Mouse (Mus musculus) ES-E14 (cell line): ENCODE measurements around the gene Gdpd5. TPM values are rescaled to one million over a fixed set of nuclear protein-coding genes. Genes with fewer than 3 reads are reported as not detected.

Source experiments
- DNase-seq: peaks from one replicate; pipeline ENCODE4 v3.0.0-alpha.2; 2013; ENCODE audit warnings: low read depth, low spot score
- H3K27ac ChIP-seq: 2 replicates; pipeline ENCODE4 v1.5.1; 2012; ENCODE audit warnings: low read depth, mild to moderate bottlenecking, low read length, moderate library complexity, mixed read lengths; ENCODE audit not compliant: poor library complexity, insufficient read depth, severe bottlenecking
- H3K36me3 ChIP-seq: 2 replicates; pipeline ENCODE4 v1.6.1; 2012; ENCODE audit warnings: mild to moderate bottlenecking, low read length, moderate library complexity, mixed read lengths; ENCODE audit not compliant: control insufficient read depth, poor library complexity, insufficient read depth, severe bottlenecking
- H3K4me1 ChIP-seq, 2 experiments: fragments of 150-350 bp in 1 of 2; sonication (generic) in 1 of 2; 2 replicates each; pipeline ENCODE4 v1.6.1; 2012; ENCODE audit warnings: low read length in 2 of 2, mild to moderate bottlenecking in 1 of 2, mixed read lengths in 1 of 2; ENCODE audit not compliant: control insufficient read depth in 2 of 2, insufficient read depth in 2 of 2, poor library complexity in 1 of 2
- H3K4me3 ChIP-seq, 2 experiments: fragments of 150-350 bp in 1 of 2; sonication (generic) in 1 of 2; 2 replicates each; pipeline ENCODE4 v1.5.1; 2012; ENCODE audit warnings: low read length in 2 of 2, low read depth in 1 of 2, mild to moderate bottlenecking in 1 of 2, mixed read lengths in 1 of 2; ENCODE audit not compliant: insufficient read depth in 1 of 2, poor library complexity in 1 of 2, severe bottlenecking in 1 of 2
- H3K9ac ChIP-seq: 2 replicates; pipeline ENCODE4 v1.6.1; 2012; ENCODE audit warnings: low read depth, mild to moderate bottlenecking, low read length, mixed read lengths; ENCODE audit not compliant: poor library complexity, insufficient read depth, severe bottlenecking
- H3K9me3 ChIP-seq: fragments of 150-350 bp; sonication (generic); 2 replicates; pipeline ENCODE4 v1.6.1; 2012; ENCODE audit warnings: low read depth, mild to moderate bottlenecking, low read length; ENCODE audit not compliant: control insufficient read depth, insufficient read depth
- CHD2 ChIP-seq: IDR thresholded peaks from 2 replicates; pipeline ENCODE4 v1.6.1; 2014; ENCODE audit warnings: mild to moderate bottlenecking, low read depth, low read length, inconsistent platforms
- HCFC1 ChIP-seq: IDR thresholded peaks from 2 replicates; pipeline ENCODE4 v1.6.1; 2012; ENCODE audit warnings: low read length, inconsistent platforms, borderline replicate concordance; ENCODE audit not compliant: insufficient read depth
- MAFK ChIP-seq: IDR thresholded peaks from 2 replicates; pipeline ENCODE4 v1.6.1; 2014; ENCODE audit warnings: mild to moderate bottlenecking, low read depth, low read length, inconsistent platforms; ENCODE audit not compliant: insufficient read depth
- ZC3H11A ChIP-seq: IDR thresholded peaks from 2 replicates; pipeline ENCODE4 v1.6.1; 2012; ENCODE audit warnings: low read depth, mild to moderate bottlenecking, inconsistent platforms, low read length, borderline replicate concordance
- ZNF384 ChIP-seq: IDR thresholded peaks from 2 replicates; pipeline ENCODE4 v1.6.1; 2012; ENCODE audit warnings: low read depth, low read length, inconsistent platforms
- in situ Hi-C, 2 experiments: fragments of 600-800 bp; cut with MboI; formaldehyde crosslinking; loops; one replicate each; pipeline ENCODE4 v1.15.1; 2025; ENCODE audit warnings: low sequenced_read_pairs in 2 of 2, inconsistent platforms in 1 of 2; ENCODE audit not compliant: unreplicated experiment in 2 of 2
- total RNA-seq: library from RNA; depleted of rRNA; stranded (reverse); fragments of 300-350 nt; gene quantifications from 2 replicates; pipeline ENCODE4 v1.2.3, GENCODE M21; 2012

Gene Gdpd5
- total RNA-seq, 1 experiment: 10.2 TPM

- Histone ChIP-seq H3K9me3 (no peaks in the 10 kb centered on the region), H3K4me1 (peaks cover 4 to 18% of the 10 kb centered on the region in 2 experiments; a peak in 1 of 4 replicates), H3K27ac (no peak overlapping the region), H3K36me3 (no peaks in the 10 kb centered on the region), H3K4me3 (no peak overlapping the region), H3K9ac (no peak overlapping the region)
- TF ChIP-seq ZC3H11A (no peak), MAFK (no peak), ZNF384 (no peak), HCFC1 (no peak), CHD2 (no peak)
- no peak for DNase-seq
- in situ Hi-C loops: no loop called here
Measured at GRCm38 (mm10) chr7:99428836-99429235, 47.6 kb downstream of the Gdpd5 start.

GRCm38 (mm10) chr7:99429786-99430185 lies 48.6 kb downstream of the Gdpd5 start:
- Histone ChIP-seq H3K27ac (no peak overlapping the region; the same call in 1 of the 2 replicates), H3K4me3 (no peak overlapping the region), H3K36me3 (no peaks in the 10 kb centered on the region), H3K9ac (peak overlapping the region; percentile 14; the same call in 1 of the 2 replicates), H3K9me3 (no peaks in the 10 kb centered on the region), H3K4me1 (peaks cover 2 to 18% of the 10 kb centered on the region in 2 experiments; a peak in 1 of 4 replicates)
- in situ Hi-C loops: no loop called here
- DNase-seq: peak; percentile 30
- no peak for TF ChIP-seq CHD2
- no peak for TF ChIP-seq HCFC1
- TF ChIP-seq ZC3H11A: no peak
- no peak for TF ChIP-seq ZNF384
- TF ChIP-seq MAFK: no peak

GRCm38 (mm10) chr7:99430246-99430645 lies 49.0 kb downstream of the Gdpd5 start:
- DNase-seq: no peak
- no peaks in the 10 kb centered on the region for H3K9me3 ChIP-seq
- in situ Hi-C loops: no loop called here

GRCm38 (mm10) chr7:99432248-99432647 lies 51.0 kb downstream of the Gdpd5 start:
- DNase-seq: no peak

More at GRCm38 (mm10) chr7:99430246-99430645, 49.0 kb downstream of the Gdpd5 start:
- no peaks in the 10 kb centered on the region for H3K36me3 ChIP-seq
- H3K4me3 ChIP-seq: no peak overlapping the region
- no peak overlapping the region; the same call in 1 of the 2 replicates for H3K27ac ChIP-seq
- no peak overlapping the region for H3K9ac ChIP-seq
- TF ChIP-seq MAFK: no peak
- no peak for TF ChIP-seq CHD2
- TF ChIP-seq ZNF384: no peak
- TF ChIP-seq ZC3H11A: no peak
- TF ChIP-seq HCFC1: no peak
- peaks cover 2 to 13% of the 10 kb centered on the region in 2 experiments; a peak in 1 of 4 replicates for H3K4me1 ChIP-seq

More at GRCm38 (mm10) chr7:99432248-99432647, 51.0 kb downstream of the Gdpd5 start:
- peaks cover 6 to 10% of the 10 kb centered on the region in 2 experiments; a peak in 3 of 4 replicates for H3K4me1 ChIP-seq
- no peaks in the 10 kb centered on the region for H3K36me3 ChIP-seq
- no peak overlapping the region; a peak in 1 of 4 replicates for H3K4me3 ChIP-seq
- no peak overlapping the region for H3K9ac ChIP-seq
- no peak for TF ChIP-seq MAFK
- no peak for TF ChIP-seq CHD2
- TF ChIP-seq HCFC1: no peak
- no peak for TF ChIP-seq ZNF384
- no peak for TF ChIP-seq ZC3H11A
- H3K9me3 ChIP-seq: no peaks in the 10 kb centered on the region
- in situ Hi-C loops: no loop called here
- no peak overlapping the region for H3K27ac ChIP-seq
